Mouse (Mus musculus): Measurements from ENCODE around the gene Fbxl16. TPM values are rescaled to one million over a fixed set of nuclear protein-coding genes. Genes with fewer than 3 reads are reported as not detected.
A peak's percentile ranks its signal among the peaks of the same experiment; 100 is the strongest.

Fbxl16 gene
- total and polyA plus RNA-seq, 3 experiments, result not detected

GRCm38 (mm10) chr17:25824362-25825142, 15.7 kb downstream of the Fbxl16 start:
- Histone ChIP-seq H3K9ac (ENCODE audit: insufficient read depth, low read depth) (peak overlapping the region; percentile 91), H3K4me1 (ENCODE audit: control insufficient read depth in 1 of 2, insufficient read depth in 2 of 2) (peaks cover 25 to 43% of the 10 kb centered on the region in 2 experiments), H3K4me3 (replicated peaks in 1 of 3; ENCODE audit: low read depth in 2 of 3, low read length in 2 of 3, poor library complexity in 1 of 3) (peak overlapping the region; percentile 85 to 89 (median 85)), H3K4me2 (ENCODE audit: insufficient read depth, low read depth, poor library complexity, severe bottlenecking) (peak overlapping the region; percentile 85), H3K27ac (ENCODE audit: insufficient read depth, low read depth) (no peak overlapping the region), H3K79me2 (replicated peaks; ENCODE audit: control insufficient read depth, extremely low read depth, insufficient read depth, poor library complexity, severe bottlenecking) (no peaks in the 10 kb centered on the region), H3K9me3 (replicated peaks; ENCODE audit: low read length) (no peaks in the 10 kb centered on the region), H3K36me3 (replicated peaks in 1 of 2; ENCODE audit: control insufficient read depth in 1 of 2, insufficient read depth in 1 of 2, low read length in 1 of 2) (peaks cover 32 to 46% of the 10 kb centered on the region in 2 experiments), H3K27me3 (replicated peaks) (peaks cover 29% of the 10 kb centered on the region)
- DNase-seq (ENCODE audit: extremely low read depth), result peak; percentile 55
- dilution Hi-C loops (cut with MboI; ENCODE audit: extremely low pct_ligation_motif_present, extremely low pct_unique_long_range_greater_than_20kb, low sequenced_read_pairs) (no loop called here), in situ Hi-C loops (cut with MboI; ENCODE audit: low pct_ligation_motif_present, low pct_unique_long_range_greater_than_20kb, low sequenced_read_pairs) (no loop called here)
- TF ChIP-seq ETS1 (conservative IDR thresholded peaks at IDR 0.05; ENCODE audit: low read depth, low read length) (no peak), UBTF (IDR thresholded peaks at IDR 0.05; ENCODE audit: low read depth, low read length) (no peak), RCOR1 (conservative IDR thresholded peaks at IDR 0.05; ENCODE audit: low read depth, low read length) (no peak), CTCF (conservative IDR thresholded peaks at IDR 0.05 in 1 of 2, IDR thresholded peaks at IDR 0.05 in 1 of 2; ENCODE audit: low read depth in 2 of 2, low read length in 2 of 2) (no peak), MXI1 (IDR thresholded peaks at IDR 0.05; ENCODE audit: low read depth, low read length) (no peak), IRF4 (IDR thresholded peaks at IDR 0.05; ENCODE audit: low read depth, low read length) (no peak), ZC3H11A (IDR thresholded peaks at IDR 0.05; ENCODE audit: low read depth, low read length) (no peak), SMC3 (IDR thresholded peaks at IDR 0.05; ENCODE audit: low read depth, low read length) (no peak), JUN (IDR thresholded peaks at IDR 0.05; ENCODE audit: insufficient read depth, low read depth, low read length) (no peak), BHLHE40 (IDR thresholded peaks at IDR 0.05; ENCODE audit: low read depth, low read length) (no peak), MYC (IDR thresholded peaks at IDR 0.05; ENCODE audit: low read depth, low read length) (no peak), PAX5 (IDR thresholded peaks at IDR 0.05; ENCODE audit: low read length) (no peak), NELFE (IDR thresholded peaks at IDR 0.05; ENCODE audit: low read depth, low read length) (no peak), ZNF384 (IDR thresholded peaks at IDR 0.05; ENCODE audit: low read depth, low read length) (no peak), POLR2AphosphoS2 (IDR thresholded peaks at IDR 0.05; ENCODE audit: low read depth, low read length) (no peak), NRF1 (IDR thresholded peaks at IDR 0.05; ENCODE audit: low read depth, low read length) (no peak)

- H3K4me3 ChIP-seq (replicated peaks in 1 of 3; ENCODE audit: low read depth in 2 of 3, low read length in 2 of 3, poor library complexity in 1 of 3), result peak overlapping the region in 1 of 3 experiments; percentile 10
- no peak overlapping the region for H3K9ac ChIP-seq (ENCODE audit: insufficient read depth, low read depth)
- H3K36me3 ChIP-seq (replicated peaks in 1 of 2; ENCODE audit: control insufficient read depth in 1 of 2, insufficient read depth in 1 of 2, low read length in 1 of 2), result peaks cover 36 to 53% of the 10 kb centered on the region in 2 experiments
- no peaks in the 10 kb centered on the region for H3K9me3 ChIP-seq (replicated peaks; ENCODE audit: low read length)
- no peak overlapping the region for H3K27ac ChIP-seq (ENCODE audit: insufficient read depth, low read depth)
- DNase-seq (ENCODE audit: extremely low read depth), result no peak
- no peak for TF ChIP-seq JUND (conservative IDR thresholded peaks at IDR 0.05; ENCODE audit: low read depth, low read length)
- TF ChIP-seq ZMIZ1 (IDR thresholded peaks at IDR 0.05; ENCODE audit: low read depth, low read length), result no peak
- no peak for TF ChIP-seq RAD21 (IDR thresholded peaks at IDR 0.05; ENCODE audit: low read depth, low read length)
- dilution Hi-C loops (cut with MboI; ENCODE audit: extremely low pct_ligation_motif_present, extremely low pct_unique_long_range_greater_than_20kb, low sequenced_read_pairs), result no loop called here
- H3K4me1 ChIP-seq (ENCODE audit: control insufficient read depth in 1 of 2, insufficient read depth in 2 of 2), result peaks cover 19 to 43% of the 10 kb centered on the region in 2 experiments
- H3K4me2 ChIP-seq (ENCODE audit: insufficient read depth, low read depth, poor library complexity, severe bottlenecking), result peak overlapping the region; percentile 85; the same call in 1 of the 2 replicates
- peaks cover 21% of the 10 kb centered on the region for H3K27me3 ChIP-seq (replicated peaks)
- in situ Hi-C loops (cut with MboI; ENCODE audit: low pct_ligation_motif_present, low pct_unique_long_range_greater_than_20kb, low sequenced_read_pairs), result no loop called here
- no peaks in the 10 kb centered on the region for H3K79me2 ChIP-seq (replicated peaks; ENCODE audit: control insufficient read depth, extremely low read depth, insufficient read depth, poor library complexity, severe bottlenecking)
These were observed 16.4 kb downstream of the Fbxl16 start for GRCm38 (mm10) chr17:25825311-25825710.

All from CH12.LX (cell line).